Mouse (Mus musculus) liver, embryonic 14.5 days (tissue): ENCODE data around the gene Saa4.

Experiments used
- CTCF ChIP-seq: IDR thresholded peaks from 2 replicates; pipeline ENCODE4 v1.5.1; 2016; ENCODE audit warnings: antibody characterized with exemption, low read depth, control low read depth
- EP300 ChIP-seq: IDR thresholded peaks from 2 replicates; pipeline ENCODE4 v1.6.1; 2016; ENCODE audit warnings: antibody characterized with exemption, low read depth

GRCm38 (mm10) chr7:46678417-46678816 is 54.0 kb downstream of the Saa4 start:
- TF ChIP-seq CTCF: no peak
- no peak for TF ChIP-seq EP300
